Mouse (Mus musculus) brown adipose tissue, adult 24 weeks (tissue): ENCODE results near the gene Gch1. TPM values are rescaled to one million over a fixed set of nuclear protein-coding genes. Genes with fewer than 3 reads are reported as not detected.

ENCODE experiments used
- H3K27ac ChIP-seq: fragments of 200-500 bp; replicated peaks from 2 replicates; pipeline ENCODE4 v1.5.1; 2012; ENCODE audit warnings: low read depth, mild to moderate bottlenecking, low read length
- H3K4me1 ChIP-seq: fragments of 200-500 bp; 2 replicates; pipeline ENCODE4 v1.6.1; 2012; ENCODE audit warnings: low read length, mixed read lengths; ENCODE audit not compliant: control insufficient read depth, insufficient read depth, insufficient read length
- H3K4me3 ChIP-seq: fragments of 200-500 bp; 2 replicates; pipeline ENCODE4 v1.5.1; 2012; ENCODE audit warnings: low read depth, mild to moderate bottlenecking, low read length, moderate library complexity; ENCODE audit not compliant: insufficient read depth
- polyA plus RNA-seq: library from polyadenylated mRNA; stranded (reverse); fragments of >200 nt; gene quantifications from 2 replicates; pipeline ENCODE4 v1.2.4, GENCODE M21; 2012; ENCODE audit not compliant: missing spikeins, insufficient read depth, insufficient read length

Gene Gch1
- polyA plus RNA-seq, 1 experiment: 1.3 TPM

DNA sequence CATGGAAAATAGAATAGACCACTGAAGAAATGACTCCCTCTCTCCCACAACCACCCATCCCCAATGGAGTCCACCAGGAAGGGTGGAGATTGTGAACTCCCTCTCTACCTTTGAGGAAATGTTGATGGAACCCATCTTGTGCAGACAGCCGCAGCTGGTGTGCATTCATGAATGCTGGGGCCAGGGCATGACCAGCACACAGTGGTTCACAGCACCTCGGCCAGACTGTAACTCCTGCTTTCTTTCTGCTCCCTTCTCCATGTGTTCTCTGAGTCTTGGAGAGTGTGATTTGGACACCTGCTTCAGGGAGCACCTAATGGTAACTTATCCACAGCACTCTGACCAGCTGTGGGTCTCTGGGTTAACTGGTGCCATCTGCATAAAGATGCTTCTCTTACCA, 27.3 kb upstream of the Gch1 start:
- no peak overlapping the region for H3K4me3 ChIP-seq
- no peaks in the 10 kb centered on the region for H3K4me1 ChIP-seq
- no peak overlapping the region for H3K27ac ChIP-seq

DNA sequence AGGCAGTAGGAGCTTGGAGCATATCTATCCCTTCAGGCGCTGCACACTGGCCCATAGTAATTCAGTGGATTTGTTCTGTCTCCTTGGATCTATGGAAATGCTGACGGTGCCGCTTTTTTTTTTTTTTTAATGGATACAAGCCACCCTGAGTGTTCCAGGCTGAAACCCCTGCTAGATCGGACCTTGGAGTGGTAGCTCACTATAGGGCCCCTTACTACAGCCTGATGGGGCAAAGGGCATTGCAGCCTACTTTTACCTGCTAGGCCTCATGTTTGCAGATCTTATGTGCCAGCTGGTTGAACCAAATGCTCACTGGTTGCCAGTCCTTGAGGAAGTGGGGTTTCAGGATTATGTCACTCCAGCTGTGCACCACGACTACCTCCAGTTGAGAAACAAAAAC, 25.2 kb upstream of the Gch1 start:
- Histone ChIP-seq H3K27ac (no peak overlapping the region), H3K4me1 (no peaks in the 10 kb centered on the region), H3K4me3 (no peak overlapping the region)

DNA sequence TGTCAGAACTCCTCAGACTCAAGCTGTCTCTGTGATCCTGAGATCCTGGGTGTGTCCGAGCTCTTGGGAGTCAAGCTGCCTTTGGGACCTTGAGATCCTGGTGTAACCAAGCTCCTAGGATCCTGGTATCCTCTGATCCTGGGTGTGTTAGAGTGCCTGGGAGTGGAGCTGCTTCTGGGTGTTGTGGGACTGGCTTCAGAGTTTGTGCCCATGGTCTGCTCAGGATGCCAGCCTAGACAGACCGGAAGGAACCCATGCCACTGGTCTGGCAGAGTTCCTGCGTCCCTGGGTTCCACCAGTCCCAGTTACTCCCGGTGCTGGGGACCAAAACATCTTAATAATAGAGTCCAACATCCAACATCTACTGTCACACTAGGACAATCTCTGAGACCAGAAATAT, 24.1 kb upstream of the Gch1 start:
- no peaks in the 10 kb centered on the region for H3K4me1 ChIP-seq
- no peak overlapping the region for H3K4me3 ChIP-seq
- H3K27ac ChIP-seq: no peak overlapping the region

DNA sequence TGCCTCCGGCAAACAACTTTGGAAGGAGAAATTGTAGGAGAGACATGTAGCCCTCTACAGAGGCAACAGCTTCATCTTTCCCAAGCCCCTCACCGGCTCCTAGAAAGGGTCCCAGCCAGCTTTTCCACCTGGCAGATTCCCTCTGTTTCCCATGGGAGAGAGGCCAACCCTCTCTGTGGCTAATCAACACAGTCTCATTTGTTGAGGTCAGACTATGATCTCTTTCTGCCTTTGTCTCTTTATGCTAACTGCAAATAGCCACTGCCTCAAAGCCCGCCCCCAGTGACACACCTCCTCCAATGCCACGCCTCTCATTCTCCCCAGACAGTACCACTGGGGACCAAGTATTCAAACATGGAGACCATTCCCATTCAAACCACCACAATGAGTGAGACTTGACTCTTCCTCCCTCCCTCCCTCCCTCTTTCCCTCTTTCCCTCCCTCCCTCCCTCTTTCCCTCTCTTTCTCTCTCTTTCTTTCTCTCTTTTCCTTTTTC, 20.5 kb upstream of the Gch1 start:
- Histone ChIP-seq H3K27ac (no peak overlapping the region), H3K4me3 (no peak overlapping the region), H3K4me1 (no peaks in the 10 kb centered on the region)

DNA sequence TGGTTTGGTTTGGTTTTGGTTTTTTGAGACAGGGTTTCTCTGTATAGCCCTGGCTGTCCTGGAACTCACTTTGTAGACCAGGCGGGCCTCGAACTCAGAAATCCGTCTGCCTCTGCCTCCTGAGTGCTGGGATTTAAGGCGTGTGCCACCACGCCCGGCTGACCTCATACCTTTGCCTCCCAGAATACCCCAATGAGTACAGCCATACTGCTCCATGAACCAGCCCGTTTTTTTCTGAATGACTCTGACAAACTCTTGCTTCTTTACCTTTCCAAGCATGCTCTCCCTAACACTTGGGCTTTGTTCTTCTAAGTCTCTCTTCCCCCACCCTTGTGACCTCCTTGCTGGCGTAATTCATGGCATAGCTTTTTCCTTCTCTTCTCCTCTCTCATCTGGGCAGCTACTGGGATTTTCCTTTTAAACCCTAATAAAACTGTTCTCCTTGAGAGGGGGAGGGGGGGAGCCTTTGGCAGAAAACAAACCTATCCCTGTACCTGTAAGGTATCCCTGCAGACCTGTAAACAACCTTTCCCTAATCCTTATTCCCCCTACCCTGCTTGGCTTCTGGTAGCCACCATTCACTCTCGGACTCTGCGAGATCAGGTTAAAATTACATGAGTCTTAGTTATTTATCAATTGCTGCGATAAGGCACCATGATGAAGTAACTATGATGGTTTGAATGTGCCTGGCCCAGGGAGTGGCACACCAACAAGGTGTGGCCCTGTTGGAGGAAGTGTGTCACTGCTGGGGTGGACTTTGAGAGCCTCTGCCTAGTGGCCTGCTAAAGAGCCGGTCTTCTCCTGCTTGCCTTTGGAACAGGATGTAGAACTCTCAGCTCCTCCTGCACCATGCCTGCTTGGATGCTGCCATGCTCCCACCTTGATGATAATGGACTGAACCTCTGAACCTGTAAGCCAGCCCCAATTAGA, 19.6 kb upstream of the Gch1 start:
- Histone ChIP-seq H3K4me1 (no peaks in the 10 kb centered on the region), H3K27ac (no peak overlapping the region), H3K4me3 (no peak overlapping the region)

DNA sequence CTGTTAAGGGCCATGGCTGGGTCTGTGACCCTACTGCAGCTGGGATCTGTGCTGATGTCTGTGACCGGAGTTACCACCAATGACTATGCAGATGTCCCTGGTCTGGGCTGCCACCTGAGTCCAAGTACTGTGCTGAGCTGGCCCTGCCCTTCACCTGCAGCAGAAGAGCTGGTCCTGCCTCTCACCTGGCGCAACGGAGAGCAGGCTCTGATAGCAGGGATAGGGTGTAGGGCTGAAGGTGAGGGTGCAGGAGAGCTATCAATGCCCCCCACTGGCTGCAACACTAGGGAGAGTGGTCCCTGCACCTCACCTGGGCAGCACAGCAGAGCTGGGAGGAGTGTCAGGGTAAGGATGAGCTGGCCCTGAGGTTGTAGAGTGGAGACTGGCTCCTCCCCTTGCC, 17.4 kb upstream of the Gch1 start:
- no peak overlapping the region for H3K27ac ChIP-seq

DNA sequence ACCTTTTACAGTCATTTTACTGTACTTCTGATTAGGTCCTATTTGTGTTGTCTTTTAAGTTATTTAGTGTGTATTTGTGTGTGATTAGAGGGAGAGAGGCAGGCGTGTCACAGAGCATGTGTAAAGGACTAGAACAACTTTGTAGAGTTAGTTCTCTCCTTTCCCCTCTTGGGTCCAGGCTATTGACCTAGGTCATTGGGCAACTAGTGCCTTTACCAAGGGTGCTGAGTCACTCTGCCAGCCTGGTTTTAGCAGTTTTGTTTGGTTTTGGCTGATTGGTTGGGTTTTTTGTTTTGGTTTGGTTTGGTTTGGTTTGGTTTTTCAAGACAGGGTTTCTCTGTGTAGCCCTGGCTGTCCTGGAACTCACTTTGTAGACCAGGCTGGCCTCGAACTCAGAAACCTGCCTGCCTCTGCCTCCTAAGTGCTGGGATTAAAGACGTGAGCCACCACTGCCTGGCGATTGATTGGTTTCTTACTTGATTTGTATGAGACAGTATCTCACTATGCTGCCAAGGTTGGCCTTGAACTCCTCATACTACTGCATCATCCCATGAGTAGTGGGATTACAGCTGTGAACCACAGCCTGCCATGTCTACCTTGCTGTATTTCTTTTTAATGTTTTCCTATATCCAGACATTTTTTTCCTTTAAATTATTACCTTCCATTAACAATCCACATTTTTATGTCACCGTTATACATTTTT, 16.2 kb upstream of the Gch1 start:
- Histone ChIP-seq H3K4me1 (no peaks in the 10 kb centered on the region), H3K4me3 (no peak overlapping the region), H3K27ac (no peak overlapping the region)

More for the DNA sequence above, 17.4 kb upstream of the Gch1 start:
- Histone ChIP-seq H3K4me1 (no peaks in the 10 kb centered on the region), H3K4me3 (no peak overlapping the region)

DNA sequence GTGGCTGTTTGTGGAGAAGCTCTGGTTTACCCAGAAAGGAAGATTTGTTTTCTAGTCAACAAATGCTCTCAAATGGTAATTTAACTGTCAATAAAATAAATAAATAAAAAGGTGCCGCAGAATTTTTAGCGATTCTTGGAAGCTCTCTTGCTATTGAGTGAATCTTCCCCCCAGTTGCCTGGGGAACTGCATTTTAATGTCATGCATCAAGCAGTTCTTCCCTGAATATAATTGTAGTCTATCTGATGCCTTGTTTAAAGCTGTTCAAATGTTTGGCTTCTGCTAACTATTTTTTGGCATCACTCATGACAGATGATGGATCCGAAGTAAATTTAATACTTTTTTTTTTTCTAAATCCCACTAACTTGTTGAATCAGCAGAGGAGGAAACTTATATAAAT, 8.1 kb upstream of the Gch1 start:
- Histone ChIP-seq H3K4me1 (no peaks in the 10 kb centered on the region), H3K27ac (no peak overlapping the region), H3K4me3 (no peak overlapping the region)

DNA sequence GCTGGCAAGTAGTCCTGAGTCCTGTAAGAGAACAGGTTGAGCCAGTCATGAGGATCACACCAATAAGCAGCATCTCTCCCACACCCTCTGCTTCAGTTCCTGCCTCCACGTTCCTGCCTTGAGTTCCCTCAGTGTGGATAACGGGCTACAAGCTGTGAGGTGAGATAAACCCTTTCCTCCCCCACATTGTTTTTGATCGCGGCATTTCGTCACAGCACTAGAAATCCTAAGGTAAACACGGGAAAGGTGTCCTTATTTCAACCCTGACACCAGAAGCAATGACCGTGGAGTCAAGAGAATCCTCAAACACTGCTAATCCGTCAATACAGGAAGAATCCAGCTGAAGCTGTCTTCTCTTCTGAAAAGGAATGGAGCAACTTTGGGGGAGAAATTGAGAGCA, 7.5 kb upstream of the Gch1 start:
- no peak overlapping the region for H3K4me3 ChIP-seq
- no peaks in the 10 kb centered on the region for H3K4me1 ChIP-seq
- no peak overlapping the region for H3K27ac ChIP-seq

DNA sequence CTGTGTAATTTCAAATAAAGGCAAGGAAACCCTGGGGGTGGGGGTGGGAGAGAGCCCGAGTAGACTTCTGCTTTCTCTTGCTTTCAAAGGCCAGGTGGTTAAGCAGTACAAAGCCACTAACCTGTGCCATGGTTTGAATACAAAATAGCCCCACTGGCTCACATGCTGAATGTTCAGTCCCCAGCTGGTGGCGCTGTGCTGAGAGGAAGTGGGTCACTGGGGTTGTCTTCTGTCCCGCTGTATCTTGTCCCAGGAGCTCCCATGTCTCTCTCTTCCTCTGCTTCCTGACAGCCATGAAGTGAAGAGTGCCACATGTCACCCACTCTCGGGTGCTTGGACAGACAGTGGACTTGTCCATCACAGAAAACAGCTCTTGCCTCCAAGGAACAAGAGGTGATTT, 4.9 kb upstream of the Gch1 start:
- H3K27ac ChIP-seq: no peak overlapping the region
- H3K4me1 ChIP-seq: no peaks in the 10 kb centered on the region
- no peak overlapping the region for H3K4me3 ChIP-seq

DNA sequence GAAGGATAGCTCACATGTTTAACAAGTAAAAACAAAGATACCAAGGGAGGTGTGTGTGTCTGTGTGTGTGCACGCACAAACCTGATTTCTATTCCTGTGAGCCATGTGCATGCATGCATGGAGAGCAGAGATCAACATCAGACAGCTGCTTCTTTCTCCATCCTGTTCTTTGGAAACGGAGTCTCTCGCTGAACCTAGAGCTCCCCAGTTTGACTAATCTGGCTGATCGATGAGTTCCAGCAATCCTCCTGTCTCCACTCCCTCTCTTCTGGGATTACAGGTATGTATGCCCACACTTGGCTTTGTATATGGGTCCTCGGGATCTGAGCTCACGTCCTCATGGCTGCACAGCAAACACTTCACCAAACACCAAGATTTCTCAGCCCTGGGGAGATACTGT, 4.3 kb upstream of the Gch1 start:
- Histone ChIP-seq H3K4me3 (no peak overlapping the region), H3K27ac (no peak overlapping the region), H3K4me1 (no peaks in the 10 kb centered on the region)

DNA sequence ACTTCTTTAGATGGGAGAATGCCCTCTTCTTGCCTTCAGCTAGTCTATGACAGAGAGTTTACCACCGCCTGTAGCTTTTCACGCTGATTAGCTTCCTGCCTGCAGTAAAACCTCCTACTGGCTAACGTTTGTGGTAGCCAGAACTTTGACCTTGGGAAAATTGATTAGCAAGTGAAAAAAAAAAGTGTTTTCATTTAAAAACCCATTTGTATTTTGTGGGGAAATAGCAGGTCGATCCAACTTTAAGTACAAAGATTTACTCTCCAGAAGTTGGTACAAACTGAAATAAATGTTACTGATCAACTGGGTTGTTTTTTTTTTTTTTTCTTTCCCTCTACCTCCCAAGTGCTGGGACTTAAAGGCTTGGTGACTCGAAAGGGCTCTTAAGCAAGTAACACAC, 2.6 kb upstream of the Gch1 start:
- Histone ChIP-seq H3K4me1 (no peaks in the 10 kb centered on the region), H3K27ac (no peak overlapping the region), H3K4me3 (no peak overlapping the region)

DNA sequence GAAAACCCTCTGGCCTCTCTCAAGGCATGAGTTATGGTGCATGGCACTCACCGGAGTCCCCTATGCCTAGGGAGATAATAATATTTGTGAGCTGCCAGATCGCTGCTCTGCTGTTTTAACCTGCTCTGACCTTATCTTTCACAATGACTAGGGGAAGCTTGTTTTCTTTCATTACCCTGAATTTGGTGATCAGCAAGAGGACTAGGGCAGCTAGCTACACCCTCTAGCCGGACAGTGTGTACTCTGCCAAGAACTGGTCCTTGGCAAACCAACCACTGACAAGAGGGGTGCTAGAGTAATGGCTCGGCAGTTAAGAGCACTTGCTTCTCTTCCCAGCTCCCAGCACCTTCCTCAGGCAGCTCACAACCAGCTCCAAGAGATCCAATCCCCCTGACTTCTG, 1.4 kb upstream of the Gch1 start:
- no peak overlapping the region for H3K4me3 ChIP-seq
- H3K27ac ChIP-seq: no peak overlapping the region
- H3K4me1 ChIP-seq: 0 out of 2 replicates have a peak, but pooled peaks cover 2% of the 10 kb centered on the region

DNA sequence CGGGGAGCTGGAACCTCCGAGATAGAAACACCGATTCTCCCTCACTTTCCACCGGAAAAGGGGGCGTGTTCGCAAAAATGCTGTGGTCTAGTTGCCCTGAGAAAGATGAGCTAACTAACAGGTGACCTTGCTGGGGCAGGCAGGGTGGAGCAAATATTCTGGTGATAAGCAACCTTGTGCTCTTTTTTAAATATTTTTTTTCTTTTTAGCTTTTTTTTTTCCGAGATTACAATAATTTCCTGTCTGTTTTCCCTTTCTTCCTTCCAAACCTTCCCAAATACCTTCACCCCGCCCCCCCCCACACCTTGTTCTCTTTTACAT, 382 bp upstream of the Gch1 start:
- no peak overlapping the region for H3K27ac ChIP-seq
- H3K4me3 ChIP-seq: peak overlapping the region; percentile 94
- 0 out of 2 replicates have a peak, but pooled peaks cover 2% of the 10 kb centered on the region for H3K4me1 ChIP-seq

DNA sequence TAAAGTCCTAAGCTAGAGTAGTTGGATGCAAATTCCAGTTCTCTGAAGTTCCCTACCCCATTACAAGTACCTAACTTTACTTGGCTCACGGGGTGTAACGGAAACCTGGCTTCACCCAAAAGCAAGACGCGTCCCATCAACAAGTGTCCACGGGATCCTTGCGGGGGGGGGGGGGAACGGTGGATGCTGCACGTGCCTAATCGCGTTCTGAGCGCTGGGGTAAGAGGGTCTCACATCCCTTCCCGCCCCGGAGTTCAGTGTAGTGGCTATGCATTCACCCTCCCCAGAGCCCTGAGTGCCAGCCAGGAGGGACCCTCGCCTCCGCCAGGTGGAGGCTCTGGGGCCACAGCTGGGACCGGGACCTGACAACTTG, 752 bp downstream of the Gch1 start:
- Histone ChIP-seq H3K4me1 (0 out of 2 replicates have a peak, but pooled peaks cover 2% of the 10 kb centered on the region), H3K4me3 (peak overlapping the region; percentile 94), H3K27ac (peak overlapping the region; percentile 75)
